Mouse (Mus musculus) G1E (cell line): Measurements from ENCODE around the gene Lrrc36.

ENCODE experiments used
- CTCF ChIP-seq: IDR thresholded peaks from 2 replicates; pipeline ENCODE4 v1.5.1; 2012; ENCODE audit warnings: low read depth, low read length, inconsistent platforms, mixed read lengths
- GATA1 ChIP-seq: IDR thresholded peaks from 2 replicates; pipeline ENCODE4 v1.6.1; 2012; ENCODE audit warnings: borderline replicate concordance, low read length, inconsistent platforms, mixed read lengths
- POLR2AphosphoS5 ChIP-seq: IDR thresholded peaks from 2 replicates; pipeline ENCODE4 v1.6.1; 2012; ENCODE audit warnings: low read depth, low read length, inconsistent platforms; ENCODE audit not compliant: insufficient replicate concordance
- TAL1 ChIP-seq: conservative IDR thresholded peaks from 2 replicates; pipeline ENCODE4 v1.6.1; 2012; ENCODE audit warnings: low read depth, low read length, inconsistent platforms, mixed read lengths

- TF ChIP-seq GATA1 = no peak
- no peak for TF ChIP-seq CTCF
- no peak for TF ChIP-seq POLR2AphosphoS5
- TF ChIP-seq TAL1 = no peak
Measured at GRCm38 (mm10) chr8:105484392-105484791, 71.0 kb downstream of the Lrrc36 start.
